Mouse (Mus musculus) CH12.LX (cell line): ENCODE measurements at regions not wholly inside any gene's neighbourhood (a gene's known extent, or its start where the extent isn't known, plus 50 kb on each side); places are given as distances from the start of the nearest gene placed in this dataset.

Experiments used
- EP300 ChIP-seq: IDR thresholded peaks from 2 replicates; pipeline ENCODE4 v1.6.1; 2011; ENCODE audit warnings: low read length, improper control_type of control experiment
- HCFC1 ChIP-seq: IDR thresholded peaks from 2 replicates; pipeline ENCODE4 v1.6.1; 2012; ENCODE audit warnings: low read depth, mild to moderate bottlenecking, inconsistent platforms, low read length, improper control_type of control experiment
- NRF1 ChIP-seq: IDR thresholded peaks from 2 replicates; pipeline ENCODE4 v1.6.1; 2014; ENCODE audit warnings: low read depth, mild to moderate bottlenecking, inconsistent platforms, low read length, improper control_type of control experiment, moderate library complexity

DNA sequence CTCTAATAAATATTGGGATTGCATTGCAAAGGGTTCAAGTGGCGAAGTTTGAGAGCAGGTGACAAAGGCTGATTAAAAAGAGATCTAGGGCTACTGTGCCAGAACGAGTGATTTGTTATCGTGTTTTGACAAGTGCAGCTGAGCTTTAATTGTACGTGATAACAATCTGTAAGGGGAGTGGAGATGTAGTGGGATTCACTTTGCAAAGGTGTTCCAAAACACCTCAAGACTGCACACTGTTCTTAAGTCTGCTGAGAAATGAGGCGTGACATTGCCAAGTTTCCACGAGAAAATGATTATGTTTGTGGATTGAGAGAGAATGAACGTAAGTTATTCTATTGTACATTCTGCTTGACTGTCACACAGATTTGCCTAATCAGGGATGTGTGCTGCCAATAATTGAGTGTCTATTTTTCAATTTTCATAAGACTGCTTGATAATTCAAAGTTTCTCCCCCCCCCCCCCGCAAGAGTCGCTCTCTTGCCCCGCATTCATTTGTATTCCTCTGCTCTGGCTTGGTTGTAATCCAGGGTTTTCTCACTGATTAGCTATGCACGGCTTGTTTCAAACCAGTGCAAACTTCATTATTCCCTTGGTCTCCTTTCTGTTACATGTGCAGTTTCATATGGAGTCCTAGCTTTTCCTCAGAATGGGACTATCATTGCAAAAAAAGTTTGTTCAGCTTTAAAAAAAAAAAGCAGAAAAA, 385.7 kb downstream of the Olfm4 start:
- TF ChIP-seq EP300 (no peak), HCFC1 (no peak), NRF1 (no peak)
